Comparison of ENCODE assay signal across 15 mouse cellular contexts in genomic region chr7:6146194-6146981, GRCm38 (mm10). TPM values are rescaled to one million over a fixed set of nuclear protein-coding genes. Genes with fewer than 3 reads are reported as not detected.
DNase-seq lines count a peak whose midpoint lies in the region; ATAC-seq and TF ChIP-seq lines count a peak whose summit lies in the region.
"Had no signal": no experiment of that assay in that cellular context is flagged by ENCODE, and none has a peak within 500 bp of the region (broad histone marks: within the 10 kb centered on the region; RNA-seq: fewer than 3 reads in every experiment).

No protein-coding gene starts in this region.

- WGBS in heart, embryonic 12.5 days, result 70% methylated on average over 7 of the region's 7 CpGs
- WGBS in liver, embryonic 12.5 days (ENCODE audit: insufficient replicate concordance), result 70% methylated on average over 7 of the region's 7 CpGs

- H3K4me3 ChIP-seq in heart, embryonic 12.5 days, result no peak overlapping the region
- H3K4me3 ChIP-seq in left cerebral cortex, adult 2 months, result no peak overlapping the region
- H3K4me3 ChIP-seq in liver, embryonic 12.5 days, result no peak overlapping the region
- H3K4me3 ChIP-seq: forebrain, embryonic 13.5 days had no signal

- ATAC-seq in heart, embryonic 12.5 days (ENCODE audit: insufficient number of reproducible peaks, low FRiP score), result 0 out of 2 replicates have a peak, but pooled peaks have one; percentile 31
- ATAC-seq in liver, embryonic 12.5 days, result no peak
- ATAC-seq: activated CD4-positive, CD25-positive, alpha-beta regulatory T cell, adult 4 months; forebrain, embryonic 13.5 days had no signal

- intact Hi-C loops in left cerebral cortex, adult 2 months (cut with DNase I), result no loop called here
- intact Hi-C loops in left cerebral cortex, postnatal 36 days (cut with DNase I), result no loop called here

- no peak for DNase-seq in heart, adult 8-10 months (ENCODE audit: low spot score)
- no peak for DNase-seq in left cerebral cortex, adult 2 months (ENCODE audit: extremely low spot score in 1 of 2, low spot score in 2 of 2)
- DNase-seq in left cerebral cortex, postnatal 36 days (ENCODE audit: low spot score in 2 of 2), result no peak
- peak; percentile 73 for DNase-seq in NIH3T3 (ENCODE audit: low read depth)
- no peak for DNase-seq in right cerebral cortex, postnatal 4 days
- DNase-seq in cerebellum, adult 11-12 months, result no peak
- DNase-seq: gastrocnemius, postnatal 36 days had no signal

- no peak overlapping the region for H3K9ac ChIP-seq in heart, embryonic 12.5 days
- 0 out of 2 replicates have a peak overlapping the region, but pooled peaks have one; percentile 15 for H3K9ac ChIP-seq in liver, embryonic 12.5 days
- H3K9ac ChIP-seq: forebrain, embryonic 13.5 days; liver, embryonic 14.5 days had no signal

- H3K27ac ChIP-seq in heart, embryonic 12.5 days (ENCODE audit: poor library complexity, severe bottlenecking), result peak overlapping the region; percentile 60
- peak overlapping the region; percentile 40 for H3K27ac ChIP-seq in left cerebral cortex, adult 2 months
- 0 out of 2 replicates have a peak overlapping the region, but pooled peaks have one; percentile 30 for H3K27ac ChIP-seq in liver, embryonic 12.5 days
- H3K27ac ChIP-seq: forebrain, embryonic 13.5 days; liver, embryonic 14.5 days had no signal

- peaks cover 74% of the 10 kb centered on the region for H3K4me1 ChIP-seq in heart, embryonic 12.5 days (replicated peaks)
- peaks cover 68% of the 10 kb centered on the region for H3K4me1 ChIP-seq in liver, embryonic 12.5 days

- H3K9me3 ChIP-seq in heart, embryonic 12.5 days (replicated peaks), result no peaks in the 10 kb centered on the region
- no peaks in the 10 kb centered on the region for H3K9me3 ChIP-seq in liver, embryonic 12.5 days (replicated peaks)
- H3K9me3 ChIP-seq: forebrain, embryonic 13.5 days had no signal

- peaks cover 7% of the 10 kb centered on the region for H3K36me3 ChIP-seq in heart, embryonic 12.5 days
- peaks cover 9% of the 10 kb centered on the region for H3K36me3 ChIP-seq in liver, embryonic 12.5 days

- peak overlapping the region; percentile 14 for H3K4me2 ChIP-seq in heart, embryonic 12.5 days
- no peak overlapping the region for H3K4me2 ChIP-seq in liver, embryonic 12.5 days
- H3K4me2 ChIP-seq: forebrain, embryonic 13.5 days had no signal

- no peaks in the 10 kb centered on the region for H3K27me3 ChIP-seq in heart, embryonic 12.5 days (replicated peaks)
- H3K27me3 ChIP-seq in liver, embryonic 12.5 days (replicated peaks), result no peaks in the 10 kb centered on the region
- H3K27me3 ChIP-seq: CH12.LX; forebrain, embryonic 13.5 days had no signal

- no peak for TF ChIP-seq CTCF in left cerebral cortex, adult 2 months (IDR thresholded peaks at IDR 0.05)

RNA-seq across cellular contexts. Expression of gene Zfp787, which starts 9.4 kb away (rescaled TPM):
- 26.0 and 27.7 TPM in 2 replicates for polyA plus RNA-seq in heart, embryonic 12.5 days (2016; fragmentation: Nextera tagmentation; extraction: Ambion mirVana)
- total RNA-seq in heart, adult 8-10 months (2022), result 10 to 100 TPM; 24.7 to 29.4 (median 28.0) TPM
- total RNA-seq in left cerebral cortex, adult 2 months (2021), result 10 to 100 TPM; 27.8 to 30.2 TPM
- total RNA-seq in left cerebral cortex, postnatal 36 days (2021), result 10 to 100 TPM; 26.1 to 29.0 TPM
- polyA plus RNA-seq in liver, embryonic 12.5 days (2016; fragmentation: Nextera tagmentation; extraction: Ambion mirVana), result 17.3 and 18.0 TPM in 2 replicates

RNA-seq across cellular contexts. Expression of gene Zfp444, which starts 25.6 kb away (rescaled TPM):
- 30.2 and 31.3 TPM in 2 replicates for polyA plus RNA-seq in heart, embryonic 12.5 days (2016; fragmentation: Nextera tagmentation; extraction: Ambion mirVana)
- total RNA-seq in heart, adult 8-10 months (2022), result 10 to 100 TPM in 2 of 4 experiments, 1 to 10 TPM in 2; 7.0 to 10.3 (median 9.9) TPM
- total RNA-seq in left cerebral cortex, adult 2 months (2021), result 10 to 100 TPM; 62.0 to 66.7 TPM
- total RNA-seq in left cerebral cortex, postnatal 36 days (2021), result 10 to 100 TPM; 59.9 to 62.9 TPM
- 25.5 and 26.3 TPM in 2 replicates for polyA plus RNA-seq in liver, embryonic 12.5 days (2016; fragmentation: Nextera tagmentation; extraction: Ambion mirVana)

RNA-seq across cellular contexts. Expression of gene Galp, which starts 50.5 kb away (rescaled TPM):
- not detected in 2 replicates for polyA plus RNA-seq in heart, embryonic 12.5 days (2016; fragmentation: Nextera tagmentation; extraction: Ambion mirVana)
- not detected for total RNA-seq in heart, adult 8-10 months (2022)
- not detected for total RNA-seq in left cerebral cortex, adult 2 months (2021)
- total RNA-seq in left cerebral cortex, postnatal 36 days (2021), result not detected
- polyA plus RNA-seq in liver, embryonic 12.5 days (2016; fragmentation: Nextera tagmentation; extraction: Ambion mirVana), result not detected in 2 replicates
- total RNA-seq: CH12.LX; gastrocnemius, postnatal 36 days; layer of hippocampus, adult 18-20 months had no signal
- polyA plus RNA-seq: activated CD4-positive, CD25-positive, alpha-beta regulatory T cell, adult 4 months; forebrain, embryonic 13.5 days; liver, embryonic 14.5 days; stomach, embryonic 14.5 days had no signal

Comparison
In these comparisons a context has a peak if more than half of its experiments do, and no peak if none do; other contexts are left out.
1. RNA of gene Zfp444, which starts 25.6 kb away (total RNA-seq): 62.0 to 66.7 TPM in left cerebral cortex, adult 2 months and 59.9 to 62.9 TPM in left cerebral cortex, postnatal 36 days; 7.0 to 10.3 TPM in heart, adult 8-10 months; every median in the first group is over 4 times any median in the second.
2. Peak in every context shown above with its lines, with median percentiles within 50 percentile points of each other: H3K27ac ChIP-seq.